Mouse (Mus musculus) CH12.LX (cell line): Measurements from ENCODE around the gene Cldn22. TPM values are rescaled to one million over a fixed set of nuclear protein-coding genes. Genes with fewer than 3 reads are reported as not detected.

ENCODE experiments used
- DNase-seq: peaks from one replicate; pipeline ENCODE4 v3.0.0-alpha.2; 2013; ENCODE audit errors: extremely low read depth
- H3K27ac ChIP-seq: 2 replicates; pipeline ENCODE4 v1.5.1; 2012; ENCODE audit warnings: low read depth, mild to moderate bottlenecking, control low read depth, moderate library complexity; ENCODE audit not compliant: insufficient read depth
- H3K27me3 ChIP-seq: replicated peaks from 2 replicates; pipeline ENCODE3; 2012; ENCODE audit warnings: inconsistent platforms
- H3K36me3 ChIP-seq, 2 experiments: replicated peaks in 1 of 2; 2 replicates each; pipeline versions ENCODE3 to v1.6.1; 2012; ENCODE audit warnings: inconsistent platforms in 1 of 2, low read length in 1 of 2, mild to moderate bottlenecking in 1 of 2, mixed read lengths in 1 of 2, moderate library complexity in 1 of 2; ENCODE audit not compliant: control insufficient read depth in 1 of 2, insufficient read depth in 1 of 2
- H3K4me1 ChIP-seq, 2 experiments: 2 replicates each; pipeline ENCODE4 v1.6.1; 2012; ENCODE audit warnings: inconsistent platforms in 1 of 2, moderate library complexity in 1 of 2; ENCODE audit not compliant: insufficient read depth in 2 of 2, control insufficient read depth in 1 of 2
- H3K4me2 ChIP-seq: 2 replicates; pipeline ENCODE4 v1.6.1; 2012; ENCODE audit warnings: low read depth, mild to moderate bottlenecking, control low read depth; ENCODE audit not compliant: poor library complexity, insufficient read depth, severe bottlenecking
- H3K4me3 ChIP-seq, 3 experiments: fragments of 150-350 bp in 1 of 3; sonication (generic) in 1 of 3; replicated peaks in 1 of 3; 2 replicates each; pipeline versions ENCODE3 to v1.5.1; 2011 to 2012; ENCODE audit warnings: low read depth in 2 of 3, low read length in 2 of 3, mild to moderate bottlenecking in 2 of 3, moderate library complexity in 2 of 3, control low read depth in 1 of 3, improper control_type of control experiment in 1 of 3, inconsistent platforms in 1 of 3, mixed read lengths in 1 of 3; ENCODE audit not compliant: poor library complexity in 1 of 3
- H3K79me2 ChIP-seq: replicated peaks from 2 replicates; pipeline ENCODE4 v1.6.1; 2012; ENCODE audit warnings: mild to moderate bottlenecking, moderate library complexity; ENCODE audit not compliant: control insufficient read depth, poor library complexity, insufficient read depth, severe bottlenecking; ENCODE audit errors: extremely low read depth
- H3K9ac ChIP-seq: 2 replicates; pipeline ENCODE4 v1.6.1; 2012; ENCODE audit warnings: low read depth, mild to moderate bottlenecking, control low read depth, moderate library complexity; ENCODE audit not compliant: insufficient read depth
- H3K9me3 ChIP-seq: replicated peaks from 2 replicates; pipeline ENCODE3; 2012; ENCODE audit warnings: low read length, inconsistent platforms, mixed read lengths
- BHLHE40 ChIP-seq: IDR thresholded peaks from 2 replicates; pipeline ENCODE4 v1.6.1; 2011; ENCODE audit warnings: mild to moderate bottlenecking, low read depth, low read length, improper control_type of control experiment
- ELF1 ChIP-seq: IDR thresholded peaks from 2 replicates; pipeline ENCODE4 v1.6.1; 2014; ENCODE audit warnings: low read depth, mild to moderate bottlenecking, inconsistent platforms, low read length, improper control_type of control experiment
- EP300 ChIP-seq: IDR thresholded peaks from 2 replicates; pipeline ENCODE4 v1.6.1; 2011; ENCODE audit warnings: low read length, improper control_type of control experiment
- ETS1 ChIP-seq: conservative IDR thresholded peaks from 2 replicates; pipeline ENCODE4 v1.6.1; 2012; ENCODE audit warnings: low read depth, mild to moderate bottlenecking, inconsistent platforms, low read length, improper control_type of control experiment, moderate library complexity
- IRF4 ChIP-seq: IDR thresholded peaks from 2 replicates; pipeline ENCODE4 v1.6.1; 2014; ENCODE audit warnings: low read depth, mild to moderate bottlenecking, inconsistent platforms, low read length, improper control_type of control experiment
- JUN ChIP-seq: IDR thresholded peaks from 2 replicates; pipeline ENCODE4 v1.6.1; 2011; ENCODE audit warnings: low read depth, mild to moderate bottlenecking, low read length, improper control_type of control experiment, moderate library complexity; ENCODE audit not compliant: insufficient read depth
- JUND ChIP-seq: conservative IDR thresholded peaks from 2 replicates; pipeline ENCODE4 v1.6.1; 2011; ENCODE audit warnings: low read depth, low read length, improper control_type of control experiment
- MAX ChIP-seq: IDR thresholded peaks from 2 replicates; pipeline ENCODE4 v1.6.1; 2011; ENCODE audit warnings: low read length, improper control_type of control experiment
- MYC ChIP-seq: IDR thresholded peaks from 2 replicates; pipeline ENCODE4 v1.6.1; 2011; ENCODE audit warnings: low read depth, mild to moderate bottlenecking, improper control_type of control experiment, low read length
- NELFE ChIP-seq: IDR thresholded peaks from 2 replicates; pipeline ENCODE4 v1.6.1; 2011; ENCODE audit warnings: low read depth, low read length, improper control_type of control experiment
- NRF1 ChIP-seq: IDR thresholded peaks from 2 replicates; pipeline ENCODE4 v1.6.1; 2014; ENCODE audit warnings: low read depth, mild to moderate bottlenecking, inconsistent platforms, low read length, improper control_type of control experiment, moderate library complexity
- RAD21 ChIP-seq: IDR thresholded peaks from 2 replicates; pipeline ENCODE4 v1.6.1; 2011; ENCODE audit warnings: low read depth, mild to moderate bottlenecking, low read length, improper control_type of control experiment, moderate library complexity
- USF2 ChIP-seq: conservative IDR thresholded peaks from 2 replicates; pipeline ENCODE4 v1.6.1; 2011; ENCODE audit warnings: low read depth, low read length, improper control_type of control experiment
- dilution Hi-C: fragments of 300-500 bp; cut with MboI; formaldehyde crosslinking; loops from 2 replicates; pipeline ENCODE4 v1.14.3; 2020; ENCODE audit warnings: low sequenced_read_pairs; ENCODE audit not compliant: extremely low pct_unique_long_range_greater_than_20kb, extremely low pct_ligation_motif_present
- in situ Hi-C: fragments of 300-500 bp; cut with MboI; formaldehyde crosslinking; loops from 3 replicates; pipeline ENCODE4 v1.14.3; 2019; ENCODE audit warnings: low sequenced_read_pairs, low pct_ligation_motif_present, low pct_unique_long_range_greater_than_20kb, mixed read lengths
- polyA plus RNA-seq: library from polyadenylated mRNA; unstranded; fragments of >175 nt; gene quantifications from 2 replicates; pipeline ENCODE4 v1.2.1, GENCODE M21; 2012; ENCODE audit warnings: low read depth; ENCODE audit not compliant: insufficient read length
- total RNA-seq, 2 experiments: library from RNA; depleted of rRNA; stranded (reverse); fragments of 300-350 nt in 1 of 2; fragments of >200 nt in 1 of 2; gene quantifications; 2 replicates each; pipeline ENCODE4 v1.2.3; 2012 to 2014

Cldn22 gene
- total RNA-seq (2012; rRNA removed) (not detected in 2 replicates), total RNA-seq (2014; rRNA removed) (not detected in 2 replicates), polyA plus RNA-seq (not detected in 2 replicates)

- H3K79me2 ChIP-seq: no peaks in the 10 kb centered on the region
- no peaks in the 10 kb centered on the region for H3K36me3 ChIP-seq
- no peaks in the 10 kb centered on the region for H3K9me3 ChIP-seq
- H3K27me3 ChIP-seq: no peaks in the 10 kb centered on the region
- dilution Hi-C loops: no loop called here
- no peaks in the 10 kb centered on the region for H3K4me1 ChIP-seq
- no peak within 1 kb of the TSS for H3K27ac ChIP-seq
- in situ Hi-C loops: no loop called here
- DNase-seq: no peak
- H3K9ac ChIP-seq: no peak within 1 kb of the TSS
- TF ChIP-seq MAX (no peak), USF2 (no peak), BHLHE40 (no peak)
- no peak within 1 kb of the TSS for H3K4me3 ChIP-seq
- no peak within 1 kb of the TSS for H3K4me2 ChIP-seq
These were observed at the start of gene Cldn22 for GRCm38 (mm10) chr8:47824182-47824581. Cldn22 (plus strand) TSS chr8:47824482.

- TF ChIP-seq ETS1: no peak
- no peak for TF ChIP-seq EP300
- no peak for TF ChIP-seq NRF1
- no peak for TF ChIP-seq ELF1
- no peak for TF ChIP-seq NELFE
- TF ChIP-seq JUN: no peak
- no peak for TF ChIP-seq JUND
- no peak for TF ChIP-seq USF2
- TF ChIP-seq RAD21: no peak
- TF ChIP-seq MYC: no peak
- no peak for TF ChIP-seq IRF4
- in situ Hi-C loops (no loop called here), dilution Hi-C loops (no loop called here)
- Histone ChIP-seq H3K27me3 (no peaks in the 10 kb centered on the region), H3K9ac (no peak overlapping the region), H3K27ac (no peak overlapping the region), H3K4me3 (no peak overlapping the region), H3K36me3 (no peaks in the 10 kb centered on the region), H3K79me2 (no peaks in the 10 kb centered on the region), H3K4me1 (peaks cover 0 to 10% of the 10 kb centered on the region in 2 experiments; a peak in 2 of 4 replicates), H3K9me3 (no peaks in the 10 kb centered on the region), H3K4me2 (no peak overlapping the region)
- DNase-seq: no peak
These were observed 46.9 kb upstream of the Cldn22 start for GRCm38 (mm10) chr8:47777415-47777814.

- DNase-seq: no peak
- TF ChIP-seq ELF1: no peak
- no peak overlapping the region for H3K4me2 ChIP-seq
- dilution Hi-C loops: no loop called here
- in situ Hi-C loops: no loop called here
- H3K9ac ChIP-seq: no peak overlapping the region
- no peaks in the 10 kb centered on the region for H3K79me2 ChIP-seq
- no peaks in the 10 kb centered on the region for H3K9me3 ChIP-seq
- peaks cover 0 to 10% of the 10 kb centered on the region in 2 experiments; a peak in 2 of 4 replicates for H3K4me1 ChIP-seq
- H3K27me3 ChIP-seq: no peaks in the 10 kb centered on the region
- no peaks in the 10 kb centered on the region for H3K36me3 ChIP-seq
- no peak overlapping the region for H3K4me3 ChIP-seq
- H3K27ac ChIP-seq: no peak overlapping the region
These were observed 44.7 kb upstream of the Cldn22 start for GRCm38 (mm10) chr8:47779589-47779988.
